Mouse (Mus musculus): ENCODE data around the gene Cdh22.
A peak's percentile ranks its signal among the peaks of the same experiment; 100 is the strongest.

The Cdh22 gene

GRCm38 (mm10) chr2:165078045-165078444 lies 156.6 kb downstream of the Cdh22 start:
- DNase-seq: no peak

- peak; percentile 25 for DNase-seq
These were observed 157.6 kb downstream of the Cdh22 start for GRCm38 (mm10) chr2:165077055-165077454.

GRCm38 (mm10) chr2:165074937-165075336 lies 159.7 kb downstream of the Cdh22 start:
- DNase-seq: peak; percentile 95

GRCm38 (mm10) chr2:165074081-165074884 lies 160.4 kb downstream of the Cdh22 start:
- peak; percentile 86 for DNase-seq

- peak; percentile 91 for DNase-seq
These were observed 161.3 kb downstream of the Cdh22 start for GRCm38 (mm10) chr2:165073381-165073781.

GRCm38 (mm10) chr2:165070096-165070816 lies 164.4 kb downstream of the Cdh22 start:
- DNase-seq: peak; percentile 87

- DNase-seq: no peak
These were observed 165.8 kb downstream of the Cdh22 start for GRCm38 (mm10) chr2:165068806-165069205.

GRCm38 (mm10) chr2:165064489-165064888 lies 170.2 kb downstream of the Cdh22 start:
- DNase-seq: no peak

- no peak for DNase-seq
These were observed 172.8 kb downstream of the Cdh22 start for GRCm38 (mm10) chr2:165061638-165062433.

All from cerebellum, adult 8-10 months (tissue).